Mouse (Mus musculus) heart, postnatal 0 days (tissue): Measurements from ENCODE around the gene Vwc2l.
A peak's percentile ranks its signal among the peaks of the same experiment; 100 is the strongest.

Source experiments
- CTCF ChIP-seq: IDR thresholded peaks from 2 replicates; pipeline ENCODE4 v1.5.1; 2016; ENCODE audit warnings: antibody characterized with exemption, control low read depth, low read depth
- EP300 ChIP-seq: IDR thresholded peaks from 2 replicates; pipeline ENCODE4 v1.6.1; 2016; ENCODE audit warnings: antibody characterized with exemption, low read depth

- TF ChIP-seq CTCF = no peak
- peak; percentile 67 for TF ChIP-seq EP300
Observed at GRCm38 (mm10) chr1:70853446-70853845, 127.9 kb downstream of the Vwc2l start.
